Mouse (Mus musculus) midbrain, embryonic 16.5 days (tissue): Measurements from ENCODE around the gene Kif1bp. TPM values are rescaled to one million over a fixed set of nuclear protein-coding genes. Genes with fewer than 3 reads are reported as not detected.
"Not testable (repeated sequence)": the region's sequence is repeated elsewhere in the genome, so short reads cannot be mapped to it uniquely, and the experiment has no call there.

Experiments used
- ATAC-seq: fragments of 200-750 bp; cut with Nextera tagmentation; 2 replicates; pipeline ENCODE4 v1.8.0; 2017; ENCODE audit warnings: moderate TSS enrichment
- H3K27ac ChIP-seq: fragments of 300-500 bp; sonication (generic); 2 replicates; pipeline ENCODE4 v1.5.1; 2014; ENCODE audit warnings: mild to moderate bottlenecking, low read length, mixed read lengths
- H3K27me3 ChIP-seq: fragments of 300-500 bp; sonication (generic); 2 replicates; pipeline ENCODE4 v1.6.1; 2014; ENCODE audit warnings: low read depth, low read length, mixed read lengths; ENCODE audit not compliant: control insufficient read depth, insufficient read depth
- H3K36me3 ChIP-seq: fragments of 300-500 bp; sonication (generic); 2 replicates; pipeline ENCODE4 v1.6.1; 2014; ENCODE audit warnings: mild to moderate bottlenecking, low read length, moderate library complexity, mixed read lengths; ENCODE audit not compliant: control insufficient read depth, insufficient read depth
- H3K4me1 ChIP-seq: fragments of 300-500 bp; sonication (generic); 2 replicates; pipeline ENCODE4 v1.6.1; 2014; ENCODE audit warnings: mild to moderate bottlenecking, low read length, mixed read lengths; ENCODE audit not compliant: control insufficient read depth, insufficient read depth
- H3K4me2 ChIP-seq: fragments of 300-500 bp; sonication (generic); 2 replicates; pipeline ENCODE4 v1.6.1; 2014; ENCODE audit warnings: mild to moderate bottlenecking, low read length, mixed read lengths
- H3K4me3 ChIP-seq: fragments of 300-500 bp; sonication (generic); 2 replicates; pipeline ENCODE4 v1.5.1; 2014; ENCODE audit warnings: low read depth, mild to moderate bottlenecking, low read length, moderate library complexity, mixed read lengths
- H3K9ac ChIP-seq: fragments of 300-500 bp; sonication (generic); 2 replicates; pipeline ENCODE4 v1.6.1; 2014; ENCODE audit warnings: low read depth, low read length, mixed read lengths
- H3K9me3 ChIP-seq: fragments of 300-500 bp; sonication (generic); replicated peaks from 2 replicates; pipeline ENCODE4 v1.6.1; 2014; ENCODE audit warnings: mild to moderate bottlenecking, low read length, mixed read lengths; ENCODE audit not compliant: control insufficient read depth, poor library complexity, severe bottlenecking
- WGBS: fragments of 180-500 bp; shearing (Covaris S2); extraction: QIAGEN DNeasy Blood & Tissue Kit; methylation state at CpG from one replicate; pipeline ENCODE4 v1.1.7; 2014; 5-methylcytosine and 5-hydroxymethylcytosine counted together
- polyA plus RNA-seq: library from polyadenylated mRNA; unstranded; fragments of >200 nt; fragmentation: Nextera tagmentation; extraction: Ambion mirVana; gene quantifications from 2 replicates; pipeline ENCODE4 v1.2.1, GENCODE M21; 2015

Kif1bp gene
- polyA plus RNA-seq, 1 experiment from 2014 or later: 72.9 TPM

- Histone ChIP-seq H3K36me3 (peaks cover 42% of the 10 kb centered on the region), H3K9me3 (no peaks in the 10 kb centered on the region), H3K27me3 (no peaks in the 10 kb centered on the region), H3K27ac (no peak overlapping the region), H3K4me1 (no peaks in the 10 kb centered on the region), H3K4me2 (no peak overlapping the region), H3K4me3 (no peak overlapping the region), H3K9ac (no peak overlapping the region)
- 90% methylated on average over 7 of the region's 7 CpGs for WGBS
- ATAC-seq: no peak
Observed at GRCm38 (mm10) chr10:62592496-62592895, 14.2 kb upstream of the Kif1bp start.

GRCm38 (mm10) chr10:62590200-62590599 lies 11.9 kb upstream of the Kif1bp start:
- WGBS: 30% methylated on average over 6 of the region's 6 CpGs
- Histone ChIP-seq H3K36me3 (peaks cover 50% of the 10 kb centered on the region), H3K9me3 (no peaks in the 10 kb centered on the region), H3K4me2 (no peak overlapping the region), H3K27ac (no peak overlapping the region), H3K4me3 (no peak overlapping the region), H3K9ac (no peak overlapping the region), H3K27me3 (no peaks in the 10 kb centered on the region), H3K4me1 (no peaks in the 10 kb centered on the region)
- peak; percentile 81 for ATAC-seq

- Histone ChIP-seq H3K27ac (no peak overlapping the region), H3K4me2 (no peak overlapping the region), H3K4me1 (no peaks in the 10 kb centered on the region), H3K4me3 (no peak overlapping the region), H3K27me3 (no peaks in the 10 kb centered on the region), H3K9me3 (no peaks in the 10 kb centered on the region), H3K9ac (no peak overlapping the region), H3K36me3 (peaks cover 60% of the 10 kb centered on the region)
- WGBS: 88% methylated on average over 4 of the region's 4 CpGs
- no peak for ATAC-seq
Observed at GRCm38 (mm10) chr10:62588616-62589015, 10.4 kb upstream of the Kif1bp start.

- no peak overlapping the region for H3K27ac ChIP-seq
- H3K4me3 ChIP-seq: no peak overlapping the region
- H3K36me3 ChIP-seq: peaks cover 59% of the 10 kb centered on the region
- WGBS: 93% methylated on average over 1 of the region's 1 CpGs
- H3K4me2 ChIP-seq: no peak overlapping the region
- no peaks in the 10 kb centered on the region for H3K27me3 ChIP-seq
- no peak for ATAC-seq
- H3K4me1 ChIP-seq: peaks cover 3% of the 10 kb centered on the region; the same call in 1 of the 2 replicates
- H3K9me3 ChIP-seq: no peaks in the 10 kb centered on the region
- no peak overlapping the region for H3K9ac ChIP-seq
Observed at GRCm38 (mm10) chr10:62583245-62583644, 5.0 kb upstream of the Kif1bp start.

GRCm38 (mm10) chr10:62582701-62583100 lies 4.4 kb upstream of the Kif1bp start:
- Histone ChIP-seq H3K27me3 (no peaks in the 10 kb centered on the region), H3K4me3 (no peak overlapping the region), H3K9me3 (no peaks in the 10 kb centered on the region), H3K4me1 (peaks cover 3% of the 10 kb centered on the region; the same call in 1 of the 2 replicates), H3K27ac (no peak overlapping the region), H3K4me2 (no peak overlapping the region), H3K36me3 (peaks cover 54% of the 10 kb centered on the region), H3K9ac (no peak overlapping the region)
- WGBS: 85% methylated on average over 7 of the region's 7 CpGs
- no peak for ATAC-seq

- peaks cover 51% of the 10 kb centered on the region for H3K36me3 ChIP-seq
- no peak for ATAC-seq
- H3K4me2 ChIP-seq: no peak overlapping the region
- no peaks in the 10 kb centered on the region for H3K27me3 ChIP-seq
- H3K9ac ChIP-seq: no peak overlapping the region
- no peak overlapping the region for H3K27ac ChIP-seq
- H3K9me3 ChIP-seq: no peaks in the 10 kb centered on the region
- no peak overlapping the region for H3K4me3 ChIP-seq
- WGBS: 86% methylated on average over 17 of the region's 17 CpGs
- peaks cover 7% of the 10 kb centered on the region for H3K4me1 ChIP-seq
Observed at GRCm38 (mm10) chr10:62582263-62582662, 4.0 kb upstream of the Kif1bp start.

GRCm38 (mm10) chr10:62579129-62579528 lies 872 bp upstream of the Kif1bp start:
- H3K27ac ChIP-seq, H3K4me2 ChIP-seq, H3K9me3 ChIP-seq, H3K4me3 ChIP-seq, H3K9ac ChIP-seq, ATAC-seq, H3K27me3 ChIP-seq: not testable (repeated sequence)
- peaks cover 39% of the 10 kb centered on the region for H3K36me3 ChIP-seq
- peaks cover 18% of the 10 kb centered on the region for H3K4me1 ChIP-seq
- 88% methylated on average over 12 of the region's 13 CpGs for WGBS

- Histone ChIP-seq H3K36me3 (peaks cover 34% of the 10 kb centered on the region), H3K4me3 (peak overlapping the region; percentile 95)
Observed at GRCm38 (mm10) chr10:62577673-62578337, 452 bp downstream of the Kif1bp start.

GRCm38 (mm10) chr10:62575001-62575400 lies 3.3 kb downstream of the Kif1bp start:
- ATAC-seq: no peak
- Histone ChIP-seq H3K27ac (no peak overlapping the region), H3K4me2 (no peak overlapping the region), H3K4me1 (peaks cover 18% of the 10 kb centered on the region), H3K9me3 (no peaks in the 10 kb centered on the region), H3K27me3 (no peaks in the 10 kb centered on the region), H3K9ac (no peak overlapping the region), H3K4me3 (no peak overlapping the region), H3K36me3 (peaks cover 21% of the 10 kb centered on the region)
- WGBS: 90% methylated on average over 13 of the region's 13 CpGs

More at GRCm38 (mm10) chr10:62577673-62578337, 452 bp downstream of the Kif1bp start:
- Histone ChIP-seq H3K4me1 (peaks cover 18% of the 10 kb centered on the region), H3K9ac (peak overlapping the region; percentile 93), H3K9me3 (no peaks in the 10 kb centered on the region), H3K27me3 (no peaks in the 10 kb centered on the region), H3K4me2 (peak overlapping the region; percentile 76), H3K27ac (peak overlapping the region; percentile 88)
- ATAC-seq: peak; percentile 84
- under 1% methylated on average over 54 of the region's 54 CpGs for WGBS
